Mouse (Mus musculus) heart, adult 11 months (tissue): ENCODE measurements at regions not wholly inside any gene's neighbourhood (a gene's known extent, or its start where the extent isn't known, plus 50 kb on each side); places are given as distances from the start of the nearest gene placed in this dataset.
A peak's percentile ranks its signal among the peaks of the same experiment; 100 is the strongest.

Source experiments
- DNase-seq: peaks from one replicate; pipeline ENCODE4 v3.0.0; 2022

DNA sequence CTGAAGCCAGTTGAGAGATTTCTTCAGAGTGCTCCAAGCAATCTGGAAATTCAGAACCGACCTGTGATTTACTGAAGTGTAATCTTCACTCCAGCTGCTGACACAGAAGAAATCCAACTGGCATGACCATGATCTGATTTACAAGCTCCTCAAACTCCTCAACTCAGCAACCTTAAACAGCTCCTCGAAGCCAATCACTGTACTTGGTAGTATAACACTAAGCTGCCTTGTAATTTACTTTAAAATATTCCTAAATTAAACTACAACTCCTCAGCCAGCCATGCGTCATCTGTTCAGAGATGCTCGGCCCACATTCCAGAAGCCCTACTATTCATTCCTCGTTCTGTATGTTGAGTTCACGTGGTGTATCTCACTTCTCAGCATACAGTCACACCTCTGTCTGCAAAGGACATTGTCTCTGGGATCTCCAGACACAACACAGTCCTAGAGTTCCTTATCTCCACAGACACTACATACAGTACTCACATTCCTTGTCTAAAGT is 116.0 kb upstream of the Smad1 start:
- DNase-seq = no peak

DNA sequence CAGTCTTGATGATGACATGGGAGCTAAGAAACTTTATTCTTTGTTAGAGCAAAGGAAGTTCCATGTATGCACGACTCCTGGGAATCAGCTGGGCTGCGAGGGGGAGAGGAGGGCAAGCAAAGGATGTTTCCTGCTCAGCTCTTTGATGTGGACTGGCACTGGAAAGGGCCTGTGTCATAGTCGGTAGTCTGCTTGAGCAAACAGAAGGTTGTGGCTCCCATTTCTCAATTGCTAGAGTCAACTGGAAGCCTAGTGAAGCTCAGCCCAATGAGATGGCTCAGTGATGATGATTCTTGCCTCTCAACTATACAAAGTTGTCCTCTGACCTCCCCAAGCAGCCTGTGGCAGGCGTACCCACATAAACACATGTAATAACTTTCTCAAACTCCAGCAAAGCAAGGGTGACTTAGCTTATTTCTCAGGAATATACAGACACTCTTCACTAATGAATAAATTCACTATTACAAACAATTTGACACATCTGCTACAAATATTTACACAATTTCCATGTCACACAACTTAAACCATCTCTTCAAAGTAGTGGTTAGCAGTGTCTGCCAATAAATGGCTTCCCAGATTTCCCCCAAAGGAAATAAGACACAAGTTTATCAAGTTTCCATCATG is 115.4 kb upstream of the Smad1 start:
- DNase-seq = peak; percentile 14

DNA sequence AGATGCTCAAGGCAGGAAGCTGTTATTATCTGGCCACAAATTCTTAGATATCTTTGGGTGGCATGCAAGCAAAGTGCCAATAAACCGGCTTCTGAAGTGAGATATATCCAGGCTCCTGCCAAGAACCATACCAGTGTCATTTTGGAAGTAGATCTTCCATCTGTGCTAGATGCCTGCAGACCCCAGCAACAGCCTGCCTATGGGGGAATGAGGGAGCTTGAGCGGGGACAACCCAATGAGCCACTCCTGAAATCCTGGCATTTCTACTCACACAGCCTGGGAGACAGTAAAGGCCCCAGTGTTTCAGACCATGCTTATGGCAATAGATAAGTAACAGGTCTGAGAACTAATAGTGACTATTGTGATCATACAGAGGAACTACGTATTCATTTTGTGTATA is 109.3 kb upstream of the Smad1 start:
- no peak for DNase-seq

DNA sequence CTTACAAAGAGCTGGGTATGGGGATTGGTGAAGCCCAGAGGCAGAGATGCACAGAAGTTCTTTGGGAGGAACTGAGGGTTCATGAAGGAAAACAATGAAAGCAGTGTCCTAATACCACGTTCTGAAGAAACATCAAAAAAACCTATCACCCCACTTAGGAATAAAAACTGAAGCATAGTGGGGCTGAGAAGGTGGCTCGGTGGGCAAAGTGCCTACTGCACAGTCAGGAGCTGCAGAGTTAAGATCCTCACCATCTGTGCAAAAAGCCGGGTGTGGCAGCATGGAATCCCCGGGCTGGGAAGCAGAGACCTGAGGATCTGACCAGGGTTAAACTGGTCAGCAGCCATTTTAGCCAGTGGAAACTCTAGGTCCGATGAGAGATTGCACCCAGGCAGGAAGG is 106.1 kb upstream of the Smad1 start:
- DNase-seq = peak; percentile 13

DNA sequence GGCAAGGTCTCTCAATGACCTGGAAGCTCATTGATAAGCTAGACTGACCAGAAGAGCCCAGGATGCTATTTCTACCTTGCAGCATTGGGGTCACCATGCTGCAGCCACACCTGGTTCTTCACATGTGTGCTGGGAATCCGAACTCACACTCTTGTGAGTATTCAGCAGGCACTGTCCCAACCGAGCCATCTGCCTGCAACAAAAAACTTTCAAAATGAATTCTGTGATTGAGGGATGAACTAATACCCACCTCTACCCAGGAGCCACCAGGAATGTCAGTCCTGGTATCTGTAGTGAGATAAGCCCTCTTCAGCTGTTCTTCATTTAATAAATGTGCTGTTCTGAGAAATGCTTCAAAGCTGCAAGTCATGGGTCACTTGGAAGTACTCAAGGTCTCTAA is 104.6 kb upstream of the Smad1 start:
- DNase-seq = peak; percentile 66

DNA sequence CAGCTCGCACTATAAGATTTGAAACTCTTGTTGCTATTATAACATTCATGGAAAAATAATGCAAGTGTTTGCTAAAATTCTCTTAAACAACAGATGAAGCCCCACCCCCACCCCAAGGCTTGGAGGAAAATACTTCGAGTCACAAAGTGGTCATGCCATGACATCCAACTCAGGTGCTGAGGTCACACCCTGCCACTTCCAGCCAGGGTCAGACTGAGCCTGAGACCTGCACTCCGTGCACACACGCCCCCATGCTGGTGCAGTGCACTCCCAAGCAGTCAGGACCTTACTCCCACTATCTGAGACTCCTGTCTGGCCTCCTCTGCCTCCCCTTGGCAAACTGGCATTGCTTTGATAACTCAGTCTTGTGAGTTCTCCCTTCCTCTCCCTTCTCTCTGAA is 102.7 kb upstream of the Smad1 start:
- DNase-seq = peak; percentile 83

DNA sequence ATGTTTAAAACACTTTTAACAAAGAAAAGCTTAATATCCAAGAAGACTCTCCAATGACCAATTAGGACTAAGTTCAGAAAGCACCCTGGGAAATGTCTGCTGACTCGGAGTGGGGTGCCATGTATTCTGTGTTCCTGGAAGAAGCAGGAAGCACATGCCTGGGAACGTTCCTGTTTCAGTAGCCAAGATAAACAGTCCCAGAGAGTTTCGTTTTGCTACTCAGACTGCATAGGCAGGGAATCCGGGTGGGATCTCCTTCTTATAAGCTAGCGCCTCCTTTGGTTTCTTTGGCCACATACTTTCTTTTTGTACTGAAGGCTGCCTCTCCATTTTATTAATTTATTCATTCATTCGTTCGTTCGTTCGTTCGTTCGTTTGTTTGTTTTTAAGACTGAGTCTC is 101.9 kb upstream of the Smad1 start:
- DNase-seq = peak; percentile 98

DNA sequence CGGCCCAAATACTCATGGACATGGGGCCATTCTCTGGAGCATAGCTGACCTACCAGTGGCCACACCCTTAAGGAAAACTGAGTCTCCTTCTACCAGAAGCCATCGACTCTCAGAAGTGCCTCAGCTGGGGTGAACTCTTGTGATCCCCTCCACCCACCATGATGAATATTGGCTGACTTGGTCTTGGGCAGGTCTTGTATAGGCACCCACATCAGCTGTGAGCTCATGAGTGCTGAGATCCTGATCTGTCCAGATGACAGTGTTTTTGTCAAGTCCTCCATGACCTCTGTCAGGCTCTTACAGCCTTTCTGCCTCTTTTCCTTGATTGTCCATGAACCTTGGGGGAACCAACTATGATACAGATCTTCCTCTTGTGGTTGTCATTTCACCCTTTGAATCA is 99.9 kb upstream of the Smad1 start:
- peak; percentile 87 for DNase-seq

DNA sequence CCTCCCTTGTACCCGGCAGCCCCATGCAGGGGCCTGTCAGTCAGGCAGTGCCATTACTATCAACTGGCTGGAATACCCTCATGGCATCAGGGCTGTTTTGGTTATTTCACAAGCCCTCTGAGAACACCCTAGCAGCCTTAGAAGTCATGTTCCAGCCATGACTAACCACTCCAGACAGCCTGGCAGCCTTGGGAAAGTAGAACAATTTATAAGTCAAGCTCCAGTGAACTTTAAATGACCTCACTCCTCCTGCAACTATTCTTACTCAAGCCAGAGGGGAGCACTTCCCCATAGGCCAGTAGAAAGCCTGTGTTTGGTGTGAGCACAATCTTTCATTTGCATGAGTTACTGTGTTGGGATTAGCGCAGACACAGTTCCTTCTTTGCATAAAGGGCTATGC is 99.3 kb upstream of the Smad1 start:
- peak; percentile 88 for DNase-seq

DNA sequence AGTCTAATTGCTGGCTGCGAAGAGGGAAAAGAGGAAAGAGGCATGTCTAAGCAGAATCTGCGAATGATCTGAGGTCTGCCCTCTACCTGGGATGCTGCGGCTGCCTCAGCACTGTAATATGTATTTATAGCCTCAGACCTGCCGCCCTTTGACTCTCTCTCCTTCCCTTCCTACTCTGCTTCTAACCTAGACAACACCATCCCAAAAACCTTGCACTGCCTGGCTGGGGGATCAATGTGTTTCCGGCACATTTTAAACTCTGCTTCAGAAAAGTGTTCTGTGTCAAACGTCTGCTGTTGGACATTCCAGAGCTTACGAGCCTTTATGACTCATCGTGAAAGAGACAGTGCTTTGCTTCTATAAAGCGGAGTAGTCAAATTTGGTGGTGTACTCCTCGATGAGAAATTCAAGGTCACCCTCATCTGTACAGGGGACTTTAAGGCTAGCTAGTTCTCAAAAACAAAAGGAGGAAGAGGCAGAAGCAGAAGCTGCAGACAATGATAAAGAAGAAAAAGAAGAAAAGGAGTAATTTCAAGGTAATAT is 91.9 kb upstream of the Smad1 start:
- DNase-seq = peak; percentile 64

DNA sequence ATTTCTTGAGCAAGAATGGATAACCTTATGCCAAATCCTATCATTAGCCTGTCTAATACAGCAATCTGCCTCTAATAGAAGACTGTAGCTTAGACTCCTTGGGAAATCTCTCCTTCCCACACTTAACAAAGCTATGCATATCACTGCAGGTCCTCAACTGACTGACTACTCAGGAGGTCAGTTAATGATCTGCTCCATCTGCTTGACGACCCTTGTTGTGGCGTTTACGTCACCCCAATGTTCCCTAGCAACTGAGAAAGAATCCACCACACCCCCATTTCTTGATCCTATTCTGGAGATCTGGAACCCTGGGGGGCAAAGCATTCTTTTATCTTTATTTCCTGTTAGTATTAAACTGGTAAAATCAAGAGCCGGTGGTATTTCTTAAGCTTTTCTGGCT is 91.4 kb upstream of the Smad1 start:
- DNase-seq = peak; percentile 75

DNA sequence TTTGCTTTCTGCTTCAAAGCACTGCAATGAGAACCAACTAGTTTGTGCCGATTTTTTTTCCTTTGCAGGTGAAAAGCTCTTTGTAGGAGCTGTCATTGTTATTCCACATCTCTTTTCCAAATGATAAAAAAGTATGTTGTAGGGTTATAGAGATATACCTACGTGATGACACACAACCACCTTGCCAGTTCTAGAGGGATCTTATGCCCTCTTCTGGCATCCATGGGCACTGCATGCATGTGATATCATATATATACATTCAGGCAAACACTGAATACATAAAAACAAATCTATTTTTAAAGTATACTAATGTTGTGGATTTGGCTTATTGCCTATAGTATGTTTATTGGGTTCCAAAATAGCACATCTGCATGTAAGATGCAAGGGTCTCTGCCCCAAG is 89.5 kb upstream of the Smad1 start:
- peak; percentile 66 for DNase-seq

DNA sequence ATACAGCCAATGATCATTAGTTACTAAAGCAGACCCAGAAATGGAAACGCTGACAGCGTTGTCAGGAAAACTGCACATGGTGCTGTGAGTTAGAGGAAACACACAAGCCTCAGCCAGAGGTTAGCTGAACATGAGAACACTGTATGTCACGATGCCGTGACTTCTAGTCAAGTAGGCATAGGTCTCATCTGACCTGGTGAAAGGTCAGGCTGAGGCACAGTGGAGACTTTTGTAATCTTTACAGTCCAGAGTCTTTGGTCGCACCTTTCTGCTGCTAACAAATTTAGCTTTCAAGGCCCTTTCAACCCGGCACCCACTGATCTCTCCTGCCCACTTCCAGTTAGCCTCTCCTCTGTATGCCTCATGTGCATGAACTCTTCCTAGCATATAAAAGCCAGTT is 88.3 kb upstream of the Smad1 start:
- no peak for DNase-seq

DNA sequence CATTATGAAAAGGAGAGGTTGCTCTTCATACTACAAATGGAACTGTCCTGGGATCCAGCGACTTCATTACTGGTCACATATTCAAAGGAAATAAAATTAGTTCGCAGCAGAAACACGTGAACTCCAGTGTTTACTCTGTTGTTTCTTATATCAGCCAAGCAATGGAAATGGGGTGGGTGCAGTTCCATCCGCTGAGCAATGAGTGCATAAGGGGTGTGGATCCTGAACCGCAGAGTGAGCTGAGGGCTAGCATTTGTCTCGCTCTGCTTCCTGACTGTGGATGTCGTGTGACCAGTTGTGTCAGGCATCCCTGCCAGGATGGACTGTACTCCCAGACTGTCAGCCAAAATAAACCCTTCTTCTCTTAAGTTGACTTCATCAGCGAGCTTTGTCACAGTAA is 80.0 kb upstream of the Smad1 start:
- DNase-seq = peak; percentile 56

DNA sequence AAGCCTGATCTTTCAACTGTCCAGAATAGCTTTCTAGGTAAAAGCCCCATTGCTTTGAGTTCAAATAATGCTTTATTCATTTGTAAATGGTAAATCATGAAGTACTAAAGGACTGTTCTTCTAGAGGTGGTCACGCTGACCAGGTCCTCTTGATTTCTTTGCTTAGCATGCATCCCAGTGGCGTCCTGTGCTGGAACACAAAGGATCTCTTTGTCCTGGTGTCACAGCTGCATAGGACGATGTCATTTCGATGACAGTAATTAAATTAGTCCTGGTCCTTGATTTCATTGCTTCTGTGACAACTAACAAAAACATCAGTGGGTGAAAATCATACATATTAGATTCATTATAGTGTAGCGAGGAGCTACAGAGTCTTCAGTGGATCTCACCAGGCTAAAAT is 76.7 kb upstream of the Smad1 start:
- DNase-seq = peak; percentile 29

DNA sequence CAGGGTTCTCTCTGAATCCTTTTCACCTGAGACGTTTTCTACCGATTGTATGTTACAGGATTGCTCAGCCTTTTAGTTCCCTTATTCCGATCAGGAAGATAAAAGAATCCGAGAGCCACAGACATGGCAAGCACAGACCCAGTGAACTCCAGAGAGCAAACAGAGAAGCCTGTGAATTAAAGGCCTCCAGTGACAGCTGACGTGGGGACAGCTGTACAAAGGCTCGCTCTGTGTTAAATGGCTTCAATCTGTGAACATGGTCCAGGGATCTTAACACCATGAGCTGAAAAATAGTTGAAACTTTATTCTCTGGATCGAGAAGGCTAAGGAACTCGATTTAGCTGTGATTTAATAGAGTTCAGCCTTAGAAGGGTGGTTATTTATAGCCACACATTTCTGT is 75.4 kb upstream of the Smad1 start:
- DNase-seq = peak; percentile 76

DNA sequence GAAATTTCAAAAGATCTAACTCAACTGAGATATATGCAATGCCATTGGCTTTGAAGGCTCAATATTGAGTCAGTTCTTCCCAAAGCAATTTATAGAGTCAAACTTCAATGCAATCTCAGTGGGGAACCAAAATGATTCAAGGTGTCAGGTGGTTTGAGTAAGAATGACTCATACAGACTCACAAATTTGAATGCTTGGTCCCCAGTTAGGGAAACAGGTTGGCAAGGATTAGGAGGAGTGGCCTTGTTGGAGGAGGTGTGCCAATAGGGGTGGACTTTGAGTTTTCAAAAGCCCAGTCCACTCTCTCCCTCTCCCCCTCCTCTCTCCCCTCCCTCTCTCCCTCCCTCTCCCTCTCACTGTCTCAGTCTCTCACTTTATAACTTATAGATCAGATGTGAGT is 52.8 kb upstream of the Smad1 start:
- peak; percentile 24 for DNase-seq

DNA sequence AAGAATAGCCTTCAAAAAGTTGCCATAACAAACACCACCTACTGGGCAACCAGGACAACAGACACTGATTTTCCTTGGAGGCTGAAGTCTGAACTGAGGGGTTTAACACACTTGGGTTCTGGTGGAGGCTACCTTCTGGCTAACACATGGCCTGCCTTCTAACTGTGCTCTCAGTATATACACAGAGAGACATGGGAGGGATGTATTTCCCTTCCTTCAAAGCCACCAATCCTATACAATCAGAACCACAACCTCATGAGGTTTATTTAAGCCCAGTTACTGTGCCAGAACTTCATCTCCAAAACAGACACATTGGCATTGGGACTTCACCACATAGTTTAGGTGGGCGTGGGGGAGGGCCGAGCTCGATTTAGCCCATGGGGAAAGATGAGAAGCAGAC is 50.1 kb upstream of the Smad1 start:
- DNase-seq = peak; percentile 14
